Mouse (Mus musculus) lung, embryonic 15.5 days (tissue): ENCODE data around the gene Nox1. TPM values are rescaled to one million over a fixed set of nuclear protein-coding genes. Genes with fewer than 3 reads are reported as not detected.
"Not testable (repeated sequence)": the region's sequence is repeated elsewhere in the genome, so short reads cannot be mapped to it uniquely, and the experiment has no call there.

Experiments used
- ATAC-seq: fragments of 200-750 bp; cut with Nextera tagmentation; 2 replicates; pipeline ENCODE4 v1.8.0; 2017; ENCODE audit warnings: moderate number of reproducible peaks, borderline replicate concordance; ENCODE audit not compliant: low FRiP score, low TSS enrichment; ENCODE audit errors: extremely low read depth
- H3K27ac ChIP-seq: fragments of 300-500 bp; sonication (generic); 2 replicates; pipeline ENCODE4 v1.5.1; 2015; ENCODE audit warnings: moderate library complexity, mild to moderate bottlenecking, inconsistent platforms
- H3K27me3 ChIP-seq: fragments of 300-500 bp; sonication (generic); 2 replicates; pipeline ENCODE4 v1.6.1; 2015; ENCODE audit warnings: inconsistent platforms
- H3K36me3 ChIP-seq: fragments of 300-500 bp; sonication (generic); 2 replicates; pipeline ENCODE4 v1.6.1; 2015; ENCODE audit warnings: inconsistent platforms
- H3K4me1 ChIP-seq: fragments of 300-500 bp; sonication (generic); 2 replicates; pipeline ENCODE4 v1.6.1; 2015; ENCODE audit warnings: inconsistent platforms
- H3K4me2 ChIP-seq: fragments of 300-500 bp; sonication (generic); 2 replicates; pipeline ENCODE4 v1.6.1; 2015; ENCODE audit warnings: inconsistent platforms, mild to moderate bottlenecking, moderate library complexity
- H3K4me3 ChIP-seq: fragments of 300-500 bp; sonication (generic); 2 replicates; pipeline ENCODE4 v1.5.1; 2015; ENCODE audit warnings: mild to moderate bottlenecking, inconsistent platforms
- H3K9ac ChIP-seq: fragments of 300-500 bp; sonication (generic); 2 replicates; pipeline ENCODE4 v1.6.1; 2015; ENCODE audit warnings: inconsistent platforms
- H3K9me3 ChIP-seq: fragments of 300-500 bp; sonication (generic); 2 replicates; pipeline ENCODE4 v1.6.1; 2016; ENCODE audit warnings: inconsistent platforms
- WGBS: fragments of 180-500 bp; shearing (Covaris S2); methylation state at CpG from one replicate; pipeline ENCODE4 v1.1.7; 2015; 5-methylcytosine and 5-hydroxymethylcytosine counted together
- polyA plus RNA-seq: library from polyadenylated mRNA; unstranded; fragments of >200 nt; fragmentation: Nextera tagmentation; extraction: Ambion mirVana; gene quantifications from 2 replicates; pipeline ENCODE4 v1.2.1, GENCODE M21; 2015

The Nox1 gene
- polyA plus RNA-seq: 1.6 and 1.9 TPM in 2 replicates

GRCm38 (mm10) chrX:134221856-134222255 lies at the start of gene Nox1:
Nox1 (minus strand) TSS chrX:134221956.
- H3K27ac ChIP-seq: no peak within 1 kb of the TSS
- ATAC-seq: no peak
- no peaks in the 10 kb centered on the region for H3K4me1 ChIP-seq
- no peak within 1 kb of the TSS for H3K4me3 ChIP-seq
- H3K9ac ChIP-seq: no peak within 1 kb of the TSS
- 60% methylated on average over 4 of the region's 4 CpGs for WGBS
- no peak within 1 kb of the TSS for H3K4me2 ChIP-seq
- H3K27me3 ChIP-seq: no peaks in the 10 kb centered on the region
- no peaks in the 10 kb centered on the region for H3K9me3 ChIP-seq
- H3K36me3 ChIP-seq: no peaks in the 10 kb centered on the region

DNA sequence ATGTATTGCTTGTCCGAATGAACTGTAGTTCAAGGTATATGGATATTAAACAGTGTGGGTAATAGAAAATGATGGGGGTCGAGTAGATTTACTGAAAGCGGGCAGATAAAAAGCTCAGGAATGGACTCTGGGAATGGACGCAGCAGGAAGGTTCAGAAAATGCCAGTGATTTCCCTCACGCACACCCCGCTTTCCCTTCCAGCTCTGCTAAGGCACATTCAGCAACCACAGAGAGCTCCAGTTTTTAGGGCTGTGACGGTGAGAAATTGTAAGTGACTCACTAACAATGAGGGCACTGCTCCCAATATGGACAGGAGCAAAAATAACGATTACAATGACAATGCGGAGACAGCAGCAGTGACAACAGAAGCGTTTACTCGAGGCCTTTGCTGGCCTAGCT lies 40.4 kb upstream of the Nox1 start:
- Histone ChIP-seq H3K4me3 (no peak overlapping the region), H3K4me2 (no peak overlapping the region), H3K27me3 (no peaks in the 10 kb centered on the region), H3K4me1 (no peaks in the 10 kb centered on the region), H3K27ac (no peak overlapping the region), H3K9ac (no peak overlapping the region), H3K9me3 (no peaks in the 10 kb centered on the region), H3K36me3 (no peaks in the 10 kb centered on the region)
- ATAC-seq: no peak
- WGBS: 81% methylated on average over 11 of the region's 11 CpGs

DNA sequence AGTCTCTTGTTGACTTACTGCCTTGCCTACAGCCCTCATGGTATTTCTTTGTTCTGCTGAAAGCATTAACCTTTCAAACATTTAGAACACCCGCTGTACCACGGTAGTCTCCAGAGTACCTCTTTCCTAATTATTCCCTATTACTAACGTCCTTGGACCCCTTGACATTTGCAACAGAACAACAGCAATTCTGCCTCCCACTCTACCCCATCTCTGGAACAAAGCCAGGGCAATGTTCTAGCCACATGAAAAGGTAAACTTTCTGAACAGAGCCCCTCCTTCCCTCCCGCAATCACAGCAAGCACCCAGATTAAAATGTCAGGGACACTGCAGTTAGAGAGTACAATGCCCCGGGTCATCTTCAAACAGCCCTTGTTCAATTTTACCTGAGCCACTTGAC lies 39.4 kb upstream of the Nox1 start:
- Histone ChIP-seq H3K4me3 (no peak overlapping the region), H3K4me2 (no peak overlapping the region), H3K4me1 (no peaks in the 10 kb centered on the region), H3K9ac (no peak overlapping the region), H3K27me3 (no peaks in the 10 kb centered on the region), H3K9me3 (no peaks in the 10 kb centered on the region), H3K27ac (no peak overlapping the region), H3K36me3 (no peaks in the 10 kb centered on the region)
- 71% methylated on average over 5 of the region's 5 CpGs for WGBS
- no peak for ATAC-seq

DNA sequence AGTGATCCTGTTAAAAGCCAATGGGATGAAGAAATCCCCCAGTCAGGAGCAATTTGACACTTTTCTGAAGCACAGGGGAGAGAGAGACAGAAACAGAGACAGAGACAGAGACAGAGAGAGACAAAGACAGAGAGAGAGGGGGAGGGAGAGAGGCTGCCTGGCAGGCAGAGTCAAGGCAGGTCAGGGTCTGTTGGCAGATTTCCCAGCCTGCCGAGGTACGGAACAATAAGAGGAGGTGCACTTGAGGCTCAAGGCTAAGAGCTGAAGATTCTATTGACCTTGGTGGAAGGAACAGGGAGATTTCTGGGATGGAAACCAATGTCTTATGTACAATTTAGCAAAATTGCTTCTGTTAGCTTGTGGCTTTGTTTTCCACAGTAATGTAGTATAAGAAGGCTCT lies 26.4 kb upstream of the Nox1 start:
- H3K27ac ChIP-seq: no peak overlapping the region
- WGBS: 49% methylated on average over 2 of the region's 2 CpGs
- H3K36me3 ChIP-seq: no peaks in the 10 kb centered on the region
- no peaks in the 10 kb centered on the region for H3K27me3 ChIP-seq
- no peak overlapping the region for H3K9ac ChIP-seq
- no peaks in the 10 kb centered on the region for H3K4me1 ChIP-seq
- no peak overlapping the region for H3K4me2 ChIP-seq
- no peak for ATAC-seq
- no peaks in the 10 kb centered on the region for H3K9me3 ChIP-seq
- H3K4me3 ChIP-seq: no peak overlapping the region

- Histone ChIP-seq H3K27me3 (no peaks in the 10 kb centered on the region), H3K27ac (no peak overlapping the region), H3K4me2 (no peak overlapping the region), H3K9me3 (no peaks in the 10 kb centered on the region), H3K4me3 (no peak overlapping the region), H3K36me3 (no peaks in the 10 kb centered on the region), H3K4me1 (no peaks in the 10 kb centered on the region), H3K9ac (no peak overlapping the region)
- no peak for ATAC-seq
- WGBS: 58% methylated on average over 10 of the region's 10 CpGs
Observed at GRCm38 (mm10) chrX:134245946-134246345, 24.2 kb upstream of the Nox1 start.

GRCm38 (mm10) chrX:134238266-134238665 lies 16.5 kb upstream of the Nox1 start:
- Histone ChIP-seq H3K4me1 (no peaks in the 10 kb centered on the region), H3K4me3 (no peak overlapping the region), H3K27ac (no peak overlapping the region), H3K36me3 (no peaks in the 10 kb centered on the region), H3K9ac (no peak overlapping the region), H3K9me3 (no peaks in the 10 kb centered on the region), H3K27me3 (no peaks in the 10 kb centered on the region), H3K4me2 (no peak overlapping the region)
- 89% methylated on average over 10 of the region's 10 CpGs for WGBS
- no peak for ATAC-seq

GRCm38 (mm10) chrX:134233048-134233447 lies 11.3 kb upstream of the Nox1 start:
- H3K27ac ChIP-seq: no peak overlapping the region
- no peaks in the 10 kb centered on the region for H3K9me3 ChIP-seq
- H3K36me3 ChIP-seq: no peaks in the 10 kb centered on the region
- no peaks in the 10 kb centered on the region for H3K4me1 ChIP-seq
- H3K27me3 ChIP-seq: no peaks in the 10 kb centered on the region
- no peak overlapping the region for H3K4me2 ChIP-seq
- H3K9ac ChIP-seq: no peak overlapping the region
- no peak overlapping the region for H3K4me3 ChIP-seq
- WGBS: 95% methylated on average over 1 of the region's 1 CpGs
- ATAC-seq: no peak

DNA sequence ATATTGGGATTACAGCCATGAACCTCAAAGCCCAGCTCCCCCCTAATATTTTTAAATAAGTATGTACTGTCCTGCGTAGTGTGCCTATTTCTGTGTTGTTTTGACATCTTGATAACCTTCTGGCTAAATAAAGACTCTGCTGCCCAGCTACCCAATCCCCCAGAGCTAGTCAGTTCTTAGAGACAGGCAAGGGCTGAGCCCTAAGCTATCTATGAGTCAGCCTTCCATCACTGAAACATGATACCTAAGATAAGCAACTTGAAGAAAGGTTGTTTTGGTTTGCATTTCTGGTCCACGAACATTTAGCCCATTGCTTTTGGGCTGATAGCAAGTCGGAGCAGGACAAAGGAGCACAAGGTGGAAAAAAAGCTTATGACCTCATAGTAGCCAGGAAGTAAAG lies 1.1 kb downstream of the Nox1 start:
- Histone ChIP-seq H3K4me1 (no peaks in the 10 kb centered on the region), H3K4me3 (no peak overlapping the region), H3K27me3 (no peaks in the 10 kb centered on the region), H3K27ac (no peak overlapping the region), H3K9ac (no peak overlapping the region), H3K9me3 (no peaks in the 10 kb centered on the region), H3K36me3 (no peaks in the 10 kb centered on the region), H3K4me2 (no peak overlapping the region)
- ATAC-seq: no peak
- WGBS: 41% methylated on average over 3 of the region's 3 CpGs

- H3K27me3 ChIP-seq: no peaks in the 10 kb centered on the region
- H3K4me2 ChIP-seq: no peak overlapping the region
- H3K27ac ChIP-seq: no peak overlapping the region
- H3K9ac ChIP-seq: no peak overlapping the region
- H3K36me3 ChIP-seq: no peaks in the 10 kb centered on the region
- H3K9me3 ChIP-seq: no peaks in the 10 kb centered on the region
- WGBS: 63% methylated on average over 4 of the region's 4 CpGs
- ATAC-seq: no peak
- H3K4me3 ChIP-seq: no peak overlapping the region
- no peaks in the 10 kb centered on the region for H3K4me1 ChIP-seq
Observed at GRCm38 (mm10) chrX:134218161-134218560, 3.6 kb downstream of the Nox1 start.

DNA sequence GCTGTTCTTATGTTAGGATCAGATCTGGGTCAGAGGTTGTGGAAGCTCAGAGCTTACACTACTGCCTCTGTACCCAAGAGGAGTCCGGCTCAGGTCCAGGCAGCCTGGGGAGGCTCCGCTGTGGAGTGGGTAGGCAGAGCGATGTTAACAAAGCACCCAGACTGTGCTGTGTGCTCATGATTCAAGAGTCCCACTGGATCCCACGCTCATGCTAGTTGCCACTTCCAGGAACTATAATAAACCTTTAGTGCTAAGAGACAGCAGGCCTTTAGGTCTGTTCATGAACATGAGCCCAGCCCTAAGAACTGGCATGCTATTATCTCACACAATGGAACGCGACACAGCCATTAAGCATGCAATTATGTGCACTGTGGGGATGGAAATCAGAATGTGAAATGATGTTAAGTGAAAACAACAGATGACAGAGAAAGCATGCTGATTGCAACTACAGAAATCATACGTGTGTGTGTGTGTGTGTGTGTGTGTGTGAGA lies 10.6 kb downstream of the Nox1 start:
- no peak overlapping the region for H3K9ac ChIP-seq
- H3K27ac ChIP-seq: no peak overlapping the region
- H3K4me2 ChIP-seq: no peak overlapping the region
- H3K4me3 ChIP-seq: no peak overlapping the region
- 92% methylated on average over 7 of the region's 7 CpGs for WGBS
- ATAC-seq: no peak
- no peaks in the 10 kb centered on the region for H3K4me1 ChIP-seq
- no peaks in the 10 kb centered on the region for H3K36me3 ChIP-seq
- H3K27me3 ChIP-seq: no peaks in the 10 kb centered on the region
- no peaks in the 10 kb centered on the region for H3K9me3 ChIP-seq

DNA sequence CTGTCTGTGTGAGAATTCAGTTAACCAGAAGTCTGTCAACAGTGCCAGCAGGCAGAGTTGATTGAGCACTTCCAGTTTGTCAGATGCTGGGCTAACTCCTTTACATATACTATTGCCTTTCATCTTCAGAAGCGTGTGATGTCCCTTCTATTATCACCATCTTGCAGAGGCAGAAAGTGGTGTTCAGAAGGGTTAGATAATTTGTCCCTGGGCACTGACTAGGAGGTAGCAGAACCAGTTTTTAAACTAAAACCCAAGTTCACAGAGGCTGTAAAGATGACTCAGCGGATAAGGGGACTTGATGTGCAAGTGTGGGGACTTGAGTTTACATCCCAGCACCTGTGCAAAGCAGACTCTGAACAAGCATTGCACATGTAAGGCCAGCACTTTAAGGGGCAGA lies 13.3 kb downstream of the Nox1 start:
- H3K4me1 ChIP-seq: no peaks in the 10 kb centered on the region
- H3K27me3 ChIP-seq: no peaks in the 10 kb centered on the region
- H3K9me3 ChIP-seq: no peaks in the 10 kb centered on the region
- H3K4me3 ChIP-seq: no peak overlapping the region
- 57% methylated on average over 2 of the region's 2 CpGs for WGBS
- no peak for ATAC-seq
- H3K4me2 ChIP-seq: no peak overlapping the region
- H3K27ac ChIP-seq: no peak overlapping the region
- H3K36me3 ChIP-seq: no peaks in the 10 kb centered on the region
- H3K9ac ChIP-seq: no peak overlapping the region

DNA sequence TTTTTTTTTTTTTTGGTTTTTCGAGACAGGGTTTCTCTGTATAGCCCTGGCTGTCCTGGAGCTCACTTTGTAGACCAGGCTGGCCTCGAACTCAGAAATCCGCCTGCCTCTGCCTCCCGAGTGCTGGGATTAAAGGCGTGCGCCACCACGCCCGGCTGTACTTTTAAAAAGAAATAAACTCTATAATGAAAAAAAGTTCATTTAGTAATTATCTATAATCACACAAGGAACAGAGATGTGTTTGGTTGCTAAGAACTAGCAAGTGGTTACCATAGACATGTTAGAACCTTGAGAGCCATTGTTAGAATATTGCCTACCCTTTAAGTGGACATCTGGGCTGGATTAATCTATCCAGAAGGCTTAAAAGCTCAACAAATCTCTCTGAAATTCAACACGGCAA lies 34.6 kb downstream of the Nox1 start, which contains the start of gene Arl13a:
Arl13a (plus strand) TSS at position 301 of the 400 bp plus-strand sequence.
- not testable (repeated sequence) for H3K36me3 ChIP-seq, H3K9ac ChIP-seq, H3K4me2 ChIP-seq, H3K9me3 ChIP-seq, H3K27me3 ChIP-seq, H3K4me1 ChIP-seq, ATAC-seq, H3K4me3 ChIP-seq, H3K27ac ChIP-seq
- WGBS: 88% methylated on average over 9 of the region's 9 CpGs

DNA sequence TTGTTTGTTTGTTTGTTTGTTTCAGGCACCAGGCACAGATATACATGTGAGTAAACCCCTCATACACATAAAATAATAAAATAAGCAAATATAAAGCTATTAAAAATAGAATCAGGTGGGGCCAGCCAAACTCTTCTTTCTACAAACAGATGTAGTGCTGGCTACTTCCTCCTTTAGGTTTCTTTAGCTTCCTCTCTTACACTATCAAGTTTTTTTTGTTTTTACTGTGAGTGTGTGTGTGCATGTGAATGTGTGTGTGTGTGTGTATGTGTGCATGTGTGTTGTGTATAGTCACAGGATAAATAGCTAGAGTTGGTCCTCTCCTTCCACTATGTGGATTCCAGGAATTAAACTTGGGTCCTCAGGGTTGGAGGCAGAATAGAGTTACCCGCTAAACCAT lies 47.1 kb downstream of the Nox1 start:
- Histone ChIP-seq H3K4me2 (no peak overlapping the region), H3K9ac (no peak overlapping the region), H3K4me3 (no peak overlapping the region), H3K27me3 (no peaks in the 10 kb centered on the region), H3K9me3 (no peaks in the 10 kb centered on the region), H3K36me3 (no peaks in the 10 kb centered on the region), H3K27ac (no peak overlapping the region), H3K4me1 (no peaks in the 10 kb centered on the region)
- WGBS: 79% methylated on average over 1 of the region's 1 CpGs
- ATAC-seq: no peak
